Mouse (Mus musculus) layer of hippocampus, adult 9-10 months (tissue): ENCODE data around the gene Prr15l.

Experiments
- DNase-seq: peaks from one replicate; pipeline ENCODE4 v3.0.0; 2022; ENCODE audit warnings: low spot score

The Prr15l gene

GRCm38 (mm10) chr11:96919003-96919402, 8.9 kb upstream of the Prr15l start:
- DNase-seq = no peak

- DNase-seq = no peak
Observed at GRCm38 (mm10) chr11:96924861-96925260, 3.0 kb upstream of the Prr15l start.

GRCm38 (mm10) chr11:96925469-96926148, 2.3 kb upstream of the Prr15l start:
- no peak for DNase-seq

GRCm38 (mm10) chr11:96926587-96926986, 1.3 kb upstream of the Prr15l start:
- DNase-seq = no peak

GRCm38 (mm10) chr11:96928691-96929090, 787 bp downstream of the Prr15l start:
- no peak for DNase-seq

- no peak for DNase-seq
Observed at GRCm38 (mm10) chr11:96929096-96929765, 1.3 kb downstream of the Prr15l start.

GRCm38 (mm10) chr11:96929766-96930331, 1.9 kb downstream of the Prr15l start:
- no peak for DNase-seq

- no peak for DNase-seq
Observed at GRCm38 (mm10) chr11:96931327-96932062, 3.6 kb downstream of the Prr15l start.

- DNase-seq = no peak
Observed at GRCm38 (mm10) chr11:96933562-96934276, 5.8 kb downstream of the Prr15l start.

- no peak for DNase-seq
Observed at GRCm38 (mm10) chr11:96934921-96935356, 7.0 kb downstream of the Prr15l start.

GRCm38 (mm10) chr11:96935872-96936650, 8.2 kb downstream of the Prr15l start:
- DNase-seq = no peak

GRCm38 (mm10) chr11:96937549-96938425, 9.9 kb downstream of the Prr15l start:
- DNase-seq = no peak

GRCm38 (mm10) chr11:96938426-96938800, 10.5 kb downstream of the Prr15l start:
- DNase-seq = no peak

GRCm38 (mm10) chr11:96940578-96941465, 12.9 kb downstream of the Prr15l start:
- no peak for DNase-seq

- no peak for DNase-seq
Observed at GRCm38 (mm10) chr11:96941989-96942590, 14.2 kb downstream of the Prr15l start.

- peak; percentile 88 for DNase-seq
Observed at GRCm38 (mm10) chr11:96943746-96944304, 15.9 kb downstream of the Prr15l start, which contains the start of gene Pnpo. TSS of gene Pnpo (minus strand) at chr11:96943986.

- no peak for DNase-seq
Observed at GRCm38 (mm10) chr11:96944844-96945580, 17.1 kb downstream of the Prr15l start.

GRCm38 (mm10) chr11:96946498-96946897, 18.6 kb downstream of the Prr15l start:
- DNase-seq = no peak
